Mouse (Mus musculus) heart, embryonic 15.5 days (tissue): ENCODE data around the gene Ercc8. TPM values are rescaled to one million over a fixed set of nuclear protein-coding genes. Genes with fewer than 3 reads are reported as not detected.

Experiments used
- ATAC-seq: fragments of 200-750 bp; cut with Nextera tagmentation; replicated peaks from 2 replicates; pipeline ENCODE4 v1.8.0; 2017; ENCODE audit warnings: low read depth, moderate TSS enrichment; ENCODE audit not compliant: insufficient number of reproducible peaks, insufficient read depth, low FRiP score
- H3K27ac ChIP-seq: fragments of 300-500 bp; sonication (generic); 2 replicates; pipeline ENCODE4 v1.5.1; 2015; ENCODE audit warnings: mild to moderate bottlenecking, inconsistent platforms
- H3K27me3 ChIP-seq: fragments of 300-500 bp; sonication (generic); 2 replicates; pipeline ENCODE4 v1.6.1; 2015; ENCODE audit warnings: inconsistent platforms
- H3K36me3 ChIP-seq: fragments of 300-500 bp; sonication (generic); 2 replicates; pipeline ENCODE4 v1.6.1; 2015; ENCODE audit warnings: mild to moderate bottlenecking, inconsistent platforms
- H3K4me1 ChIP-seq: fragments of 300-500 bp; sonication (generic); replicated peaks from 2 replicates; pipeline ENCODE4 v1.6.1; 2015; ENCODE audit warnings: inconsistent platforms
- H3K4me2 ChIP-seq: fragments of 300-500 bp; sonication (generic); 2 replicates; pipeline ENCODE4 v1.6.1; 2015; ENCODE audit warnings: inconsistent platforms, mild to moderate bottlenecking, moderate library complexity
- H3K4me3 ChIP-seq: fragments of 300-500 bp; sonication (generic); 2 replicates; pipeline ENCODE4 v1.5.1; 2015; ENCODE audit warnings: mild to moderate bottlenecking, inconsistent platforms
- H3K9ac ChIP-seq: fragments of 300-500 bp; sonication (generic); 2 replicates; pipeline ENCODE4 v1.6.1; 2015; ENCODE audit warnings: mild to moderate bottlenecking, inconsistent platforms
- H3K9me3 ChIP-seq: fragments of 300-500 bp; sonication (generic); replicated peaks from 2 replicates; pipeline ENCODE4 v1.6.1; 2016; ENCODE audit warnings: inconsistent platforms
- WGBS: fragments of 180-500 bp; shearing (Covaris S2); methylation state at CpG from one replicate; pipeline ENCODE4 v1.1.7; 2015; ENCODE audit warnings: mixed read lengths; 5-methylcytosine and 5-hydroxymethylcytosine counted together
- polyA plus RNA-seq: library from polyadenylated mRNA; unstranded; fragments of >200 nt; fragmentation: Nextera tagmentation; extraction: Ambion mirVana; gene quantifications from 2 replicates; pipeline ENCODE4 v1.2.1, GENCODE M21; 2015

Gene Ercc8
- polyA plus RNA-seq = 9.3 and 12.3 TPM in 2 replicates

GRCm38 (mm10) chr13:108158465-108159240, at the start of gene Ercc8, which contains the start of gene Ndufaf2:
Ercc8 (plus strand) TSS chr13:108158731.
Ndufaf2 (minus strand) TSS chr13:108158623.
- no peak within 1 kb of the TSS; the same call in 1 of the 2 replicates for H3K27ac ChIP-seq
- H3K4me2 ChIP-seq = peak within 1 kb of the TSS; percentile 91
- peaks cover 9% of the 10 kb centered on the region for H3K4me1 ChIP-seq
- peak within 1 kb of the TSS; percentile 76 for H3K9ac ChIP-seq
- no peaks in the 10 kb centered on the region for H3K27me3 ChIP-seq
- ATAC-seq = peak; percentile 97
- 0% methylated on average over 47 of the region's 47 CpGs for WGBS
- no peaks in the 10 kb centered on the region for H3K9me3 ChIP-seq
- H3K4me3 ChIP-seq = peak within 1 kb of the TSS; percentile 86
- H3K36me3 ChIP-seq = 0 out of 2 replicates have a peak, but pooled peaks cover 7% of the 10 kb centered on the region

GRCm38 (mm10) chr13:108110929-108111328, 47.6 kb upstream of the Ercc8 start:
- ATAC-seq = no peak
- no peak overlapping the region for H3K27ac ChIP-seq
- no peaks in the 10 kb centered on the region; the same call in 1 of the 2 replicates for H3K4me1 ChIP-seq
- WGBS = 76% methylated on average over 6 of the region's 6 CpGs
- no peaks in the 10 kb centered on the region for H3K9me3 ChIP-seq
- H3K36me3 ChIP-seq = no peaks in the 10 kb centered on the region
- H3K4me2 ChIP-seq = no peak overlapping the region
- H3K27me3 ChIP-seq = no peaks in the 10 kb centered on the region
- H3K9ac ChIP-seq = no peak overlapping the region
- no peak overlapping the region for H3K4me3 ChIP-seq

- no peak overlapping the region for H3K27ac ChIP-seq
- H3K9ac ChIP-seq = no peak overlapping the region
- peaks cover 6% of the 10 kb centered on the region for H3K4me1 ChIP-seq
- no peak for ATAC-seq
- no peak overlapping the region for H3K4me3 ChIP-seq
- H3K36me3 ChIP-seq = no peaks in the 10 kb centered on the region
- 92% methylated on average over 5 of the region's 5 CpGs for WGBS
- H3K4me2 ChIP-seq = no peak overlapping the region
- no peaks in the 10 kb centered on the region for H3K9me3 ChIP-seq
- H3K27me3 ChIP-seq = no peaks in the 10 kb centered on the region
These were observed 45.0 kb upstream of the Ercc8 start for GRCm38 (mm10) chr13:108113536-108113935.

GRCm38 (mm10) chr13:108114257-108114656, 44.3 kb upstream of the Ercc8 start:
- Histone ChIP-seq H3K27ac (no peak overlapping the region), H3K27me3 (no peaks in the 10 kb centered on the region), H3K4me3 (no peak overlapping the region), H3K9me3 (no peaks in the 10 kb centered on the region), H3K4me1 (peaks cover 9% of the 10 kb centered on the region), H3K9ac (no peak overlapping the region), H3K4me2 (no peak overlapping the region), H3K36me3 (no peaks in the 10 kb centered on the region)
- no peak for ATAC-seq
- WGBS = 72% methylated on average over 3 of the region's 3 CpGs

GRCm38 (mm10) chr13:108117654-108118053, 40.9 kb upstream of the Ercc8 start:
- H3K4me3 ChIP-seq = no peak overlapping the region
- H3K4me1 ChIP-seq = peaks cover 12% of the 10 kb centered on the region
- no peak overlapping the region for H3K4me2 ChIP-seq
- H3K36me3 ChIP-seq = no peaks in the 10 kb centered on the region
- H3K9me3 ChIP-seq = no peaks in the 10 kb centered on the region
- H3K27ac ChIP-seq = no peak overlapping the region
- H3K27me3 ChIP-seq = no peaks in the 10 kb centered on the region
- H3K9ac ChIP-seq = no peak overlapping the region
- no peak for ATAC-seq

- H3K27ac ChIP-seq = no peak overlapping the region
- H3K4me2 ChIP-seq = no peak overlapping the region
- ATAC-seq = no peak
- H3K9me3 ChIP-seq = no peaks in the 10 kb centered on the region
- H3K9ac ChIP-seq = no peak overlapping the region
- peaks cover 12% of the 10 kb centered on the region for H3K4me1 ChIP-seq
- 46% methylated on average over 1 of the region's 1 CpGs for WGBS
- H3K4me3 ChIP-seq = no peak overlapping the region
- H3K27me3 ChIP-seq = no peaks in the 10 kb centered on the region
- H3K36me3 ChIP-seq = no peaks in the 10 kb centered on the region
These were observed 40.3 kb upstream of the Ercc8 start for GRCm38 (mm10) chr13:108118188-108118587.

GRCm38 (mm10) chr13:108119411-108120310, 38.9 kb upstream of the Ercc8 start:
- Histone ChIP-seq H3K36me3 (no peaks in the 10 kb centered on the region), H3K27ac (no peak overlapping the region), H3K9ac (no peak overlapping the region), H3K4me1 (peaks cover 12% of the 10 kb centered on the region), H3K4me2 (no peak overlapping the region), H3K27me3 (no peaks in the 10 kb centered on the region), H3K9me3 (no peaks in the 10 kb centered on the region), H3K4me3 (no peak overlapping the region)
- 35% methylated on average over 9 of the region's 9 CpGs for WGBS
- no peak for ATAC-seq

GRCm38 (mm10) chr13:108123109-108123723, 35.3 kb upstream of the Ercc8 start:
- no peak for ATAC-seq
- no peak overlapping the region for H3K4me2 ChIP-seq
- 72% methylated on average over 15 of the region's 15 CpGs for WGBS

GRCm38 (mm10) chr13:108124096-108124495, 34.4 kb upstream of the Ercc8 start:
- whole genome bisulfite sequencing = 80% methylated on average over 11 of the region's 11 CpGs
- no peaks in the 10 kb centered on the region for H3K9me3 ChIP-seq

More at GRCm38 (mm10) chr13:108123109-108123723, 35.3 kb upstream of the Ercc8 start:
- H3K27me3 ChIP-seq = no peaks in the 10 kb centered on the region
- no peaks in the 10 kb centered on the region for H3K36me3 ChIP-seq
- no peak overlapping the region for H3K9ac ChIP-seq
- peaks cover 6% of the 10 kb centered on the region for H3K4me1 ChIP-seq
- no peaks in the 10 kb centered on the region for H3K9me3 ChIP-seq
- no peak overlapping the region for H3K4me3 ChIP-seq
- no peak overlapping the region for H3K27ac ChIP-seq

GRCm38 (mm10) chr13:108126246-108126645, 32.3 kb upstream of the Ercc8 start:
- Histone ChIP-seq H3K9ac (no peak overlapping the region), H3K27me3 (no peaks in the 10 kb centered on the region), H3K9me3 (no peaks in the 10 kb centered on the region), H3K4me2 (no peak overlapping the region), H3K36me3 (no peaks in the 10 kb centered on the region), H3K4me3 (no peak overlapping the region), H3K27ac (no peak overlapping the region), H3K4me1 (no peaks in the 10 kb centered on the region)
- WGBS = 88% methylated on average over 2 of the region's 2 CpGs
- no peak for ATAC-seq

More at GRCm38 (mm10) chr13:108124096-108124495, 34.4 kb upstream of the Ercc8 start:
- Histone ChIP-seq H3K27me3 (no peaks in the 10 kb centered on the region), H3K36me3 (no peaks in the 10 kb centered on the region), H3K9ac (no peak overlapping the region), H3K27ac (no peak overlapping the region), H3K4me2 (no peak overlapping the region), H3K4me3 (no peak overlapping the region), H3K4me1 (peaks cover 4% of the 10 kb centered on the region; the same call in 1 of the 2 replicates)
- no peak for ATAC-seq

- no peak overlapping the region for H3K9ac ChIP-seq
- WGBS = 0% methylated on average over 1 of the region's 1 CpGs
- H3K4me3 ChIP-seq = no peak overlapping the region
- H3K36me3 ChIP-seq = no peaks in the 10 kb centered on the region
- no peaks in the 10 kb centered on the region for H3K9me3 ChIP-seq
- no peak overlapping the region for H3K4me2 ChIP-seq
- H3K27ac ChIP-seq = no peak overlapping the region
- peaks cover 1% of the 10 kb centered on the region for H3K4me1 ChIP-seq
- no peak for ATAC-seq
- H3K27me3 ChIP-seq = no peaks in the 10 kb centered on the region
These were observed 31.4 kb upstream of the Ercc8 start for GRCm38 (mm10) chr13:108127130-108127529.
